Mouse (Mus musculus): ENCODE results near the gene Tmem120b. TPM values are rescaled to one million over a fixed set of nuclear protein-coding genes. Genes with fewer than 3 reads are reported as not detected.

Gene Tmem120b
- polyA plus RNA-seq, 1 experiment = 1.6 TPM

DNA sequence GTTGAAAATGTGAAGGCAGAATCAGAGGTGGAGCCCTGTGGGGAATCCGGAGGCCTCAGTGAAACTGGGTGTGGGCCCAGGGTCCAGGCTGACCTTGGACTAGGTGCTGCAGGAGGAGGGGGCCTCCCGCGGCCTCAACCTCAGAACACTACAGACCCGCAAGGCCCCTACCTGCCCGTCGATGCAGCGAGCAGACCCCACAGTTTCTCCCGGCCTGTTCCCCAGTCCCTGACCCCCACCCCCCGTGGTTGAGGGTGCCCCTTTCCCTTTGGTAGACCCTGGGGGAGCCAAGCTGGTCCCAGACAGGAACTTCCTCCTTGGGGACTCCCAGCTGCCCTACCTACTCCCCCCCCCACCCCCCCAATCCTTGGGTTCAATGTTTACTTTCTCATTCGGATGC is 98.2 kb downstream of the Tmem120b start:
- no peak for TF ChIP-seq CTCF (IDR thresholded peaks at IDR 0.05; ENCODE audit: extremely low read depth, insufficient read length, insufficient replicate concordance, low read depth, low read length)
- no peak for TF ChIP-seq POLR2A (IDR thresholded peaks at IDR 0.05; ENCODE audit: low read depth, low read length)
- Histone ChIP-seq H3K4me3 (ENCODE audit: low read depth, low read length) (no peak overlapping the region), H3K27ac (ENCODE audit: insufficient read depth, low read depth, low read length) (no peak overlapping the region), H3K4me1 (ENCODE audit: control insufficient read depth, insufficient read depth, insufficient read length, low read length) (no peaks in the 10 kb centered on the region; the same call in 1 of the 2 replicates), H3K27me3 (ENCODE audit: control insufficient read depth, insufficient read depth, low read length) (no peaks in the 10 kb centered on the region), H3K36me3 (ENCODE audit: control insufficient read depth, insufficient read depth, low read length) (peaks cover 50% of the 10 kb centered on the region)
- 81% methylated on average over 10 of the region's 10 CpGs for WGBS

Other genes starting within 250 kb of the Tmem120b start
- gene Anapc5, start 247.1 kb upstream of the Tmem120b start, polyA plus RNA-seq (2012; rRNA removed) = 54.8 and 94.7 TPM in 2 replicates
- 3.0 and 3.7 TPM in 2 replicates for gene Rnf34, start 218.4 kb upstream of the Tmem120b start, polyA plus RNA-seq (2012; rRNA removed)
- 8.6 and 12.0 TPM in 2 replicates for gene Kdm2b, start 78.6 kb upstream of the Tmem120b start, polyA plus RNA-seq (2012; rRNA removed)
- gene Orai1, start 53.3 kb upstream of the Tmem120b start, polyA plus RNA-seq (2012; rRNA removed) = 70.0 and 133 TPM in 2 replicates
- gene Morn3, start 21.4 kb upstream of the Tmem120b start, polyA plus RNA-seq (2012; rRNA removed) = not detected in 2 replicates
- gene Rhof, start 64.3 kb downstream of the Tmem120b start, polyA plus RNA-seq (2012; rRNA removed) = 28.0 and 91.6 TPM in 2 replicates
- 10.7 and 18.5 TPM in 2 replicates for gene Setd1b, start 73.8 kb downstream of the Tmem120b start, polyA plus RNA-seq (2012; rRNA removed)
- gene Psmd9, start 101.0 kb downstream of the Tmem120b start, polyA plus RNA-seq (2012; rRNA removed) = 12.5 and 21.9 TPM in 2 replicates
- 5.5 and 19.6 TPM in 2 replicates for gene Hpd, start 114.3 kb downstream of the Tmem120b start, polyA plus RNA-seq (2012; rRNA removed)
- gene Wdr66, start 183.7 kb downstream of the Tmem120b start, polyA plus RNA-seq (2012; rRNA removed) = 0.25 and 0.27 TPM in 2 replicates

Data from small intestine, adult 2 months (tissue).